Mouse (Mus musculus): ENCODE data around the gene Adprhl1. TPM values are rescaled to one million over a fixed set of nuclear protein-coding genes. Genes with fewer than 3 reads are reported as not detected.

Adprhl1 gene
- polyA plus RNA-seq, 1 experiment from 2014 or later: not detected

DNA sequence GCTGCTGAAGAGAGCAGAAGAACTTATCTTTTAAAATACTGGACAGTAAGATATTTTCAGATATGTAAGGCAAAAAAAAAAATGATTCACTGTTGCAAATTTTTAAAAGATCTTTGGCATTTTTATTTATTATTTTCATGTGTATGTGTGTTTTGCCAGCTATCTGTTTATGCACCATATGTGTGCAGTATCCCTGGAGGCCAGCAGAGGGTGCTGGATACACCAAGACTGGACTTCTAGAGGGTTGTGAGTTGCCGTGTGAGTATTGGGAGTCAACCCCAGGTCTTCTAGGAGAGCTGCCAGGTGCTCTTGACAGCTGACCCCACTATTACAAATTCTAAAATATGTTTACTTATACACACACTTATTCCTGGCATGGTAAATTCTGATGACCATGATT, 29.2 kb upstream of the Adprhl1 start:
- Histone ChIP-seq H3K36me3 (ENCODE audit: control insufficient read depth, insufficient read depth, low read length) (no peaks in the 10 kb centered on the region), H3K4me2 (no peak overlapping the region), H3K4me3 (ENCODE audit: low read depth, low read length) (no peak overlapping the region), H3K27me3 (ENCODE audit: control insufficient read depth, insufficient read depth, low read length) (no peaks in the 10 kb centered on the region), H3K4me1 (ENCODE audit: control insufficient read depth, insufficient read depth, low read length) (peaks cover 7% of the 10 kb centered on the region), H3K9me3 (ENCODE audit: control insufficient read depth, low read length) (no peaks in the 10 kb centered on the region), H3K9ac (ENCODE audit: low read length) (no peak overlapping the region), H3K27ac (ENCODE audit: low read depth, low read length) (no peak overlapping the region)
- no peak for DNase-seq (ENCODE audit: low spot score, missing footprints)
- 94% methylated on average over 1 of the region's 1 CpGs for WGBS
- no peak for ATAC-seq (ENCODE audit: low FRiP score)

DNA sequence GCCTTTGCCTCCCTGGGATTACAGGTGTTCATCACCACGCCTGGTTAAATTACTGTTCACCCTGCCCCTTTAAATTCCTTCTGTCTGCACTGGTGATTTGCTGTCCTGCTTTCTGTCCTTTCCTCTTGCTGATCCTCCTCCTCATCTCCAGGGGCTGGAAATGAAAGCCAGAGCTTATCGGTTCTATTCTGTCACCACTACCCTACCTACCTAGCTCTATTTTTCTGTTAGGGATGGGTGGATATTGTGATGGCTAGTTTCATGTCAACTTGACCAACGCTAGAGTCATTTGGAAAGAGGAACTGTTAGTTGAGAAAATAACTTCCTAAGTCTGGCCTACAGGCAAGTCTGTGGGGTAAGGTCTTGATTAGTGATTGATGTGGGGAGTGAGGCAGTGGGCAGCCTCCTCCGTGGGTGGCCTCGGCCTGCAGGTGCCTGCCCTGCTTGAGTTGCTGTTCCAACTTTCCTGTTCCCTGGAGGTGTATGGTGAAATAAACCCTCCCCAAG, 23.0 kb upstream of the Adprhl1 start:
- Histone ChIP-seq H3K27ac (ENCODE audit: low read depth, low read length) (no peak overlapping the region), H3K36me3 (ENCODE audit: control insufficient read depth, insufficient read depth, low read length) (no peaks in the 10 kb centered on the region), H3K9me3 (ENCODE audit: control insufficient read depth, low read length) (no peaks in the 10 kb centered on the region), H3K4me2 (no peak overlapping the region), H3K27me3 (ENCODE audit: control insufficient read depth, insufficient read depth, low read length) (no peaks in the 10 kb centered on the region), H3K4me1 (ENCODE audit: control insufficient read depth, insufficient read depth, low read length) (no peaks in the 10 kb centered on the region), H3K4me3 (ENCODE audit: low read depth, low read length) (no peak overlapping the region), H3K9ac (ENCODE audit: low read length) (no peak overlapping the region)
- DNase-seq (ENCODE audit: low spot score, missing footprints) (no peak), ATAC-seq (ENCODE audit: low FRiP score) (no peak)
- WGBS: 93% methylated on average over 5 of the region's 5 CpGs

DNA sequence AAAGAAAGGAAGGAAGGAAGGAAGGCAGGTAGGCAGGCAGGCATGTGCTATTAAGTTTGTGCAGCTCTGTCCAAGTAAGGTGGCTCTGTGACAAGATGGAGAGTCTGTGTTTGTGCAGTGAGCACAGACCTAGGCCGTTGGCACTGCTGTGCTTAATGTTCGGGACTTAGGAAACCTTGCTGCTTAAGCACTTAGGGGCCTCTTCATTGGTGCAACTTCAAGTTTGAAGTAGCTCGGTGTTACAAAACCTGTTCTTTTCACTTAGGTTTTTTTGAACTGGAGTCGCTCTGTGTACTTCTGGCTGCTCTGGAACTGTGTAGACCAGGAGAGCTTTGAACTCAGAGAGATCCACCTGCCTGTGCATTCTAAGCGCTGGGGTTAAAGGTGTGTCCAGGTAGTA, 18.9 kb upstream of the Adprhl1 start:
- Histone ChIP-seq H3K4me3 (ENCODE audit: low read depth, low read length) (no peak overlapping the region), H3K4me1 (ENCODE audit: control insufficient read depth, insufficient read depth, low read length) (no peaks in the 10 kb centered on the region), H3K4me2 (no peak overlapping the region), H3K9ac (ENCODE audit: low read length) (no peak overlapping the region), H3K9me3 (ENCODE audit: control insufficient read depth, low read length) (no peaks in the 10 kb centered on the region), H3K36me3 (ENCODE audit: control insufficient read depth, insufficient read depth, low read length) (0 out of 2 replicates have a peak, but pooled peaks cover 2% of the 10 kb centered on the region), H3K27me3 (ENCODE audit: control insufficient read depth, insufficient read depth, low read length) (no peaks in the 10 kb centered on the region), H3K27ac (ENCODE audit: low read depth, low read length) (no peak overlapping the region)
- ATAC-seq (ENCODE audit: low FRiP score) (no peak), DNase-seq (ENCODE audit: low spot score, missing footprints) (no peak)
- 89% methylated on average over 5 of the region's 5 CpGs for WGBS

- WGBS: 94% methylated on average over 2 of the region's 2 CpGs
- Histone ChIP-seq H3K9ac (ENCODE audit: low read length) (no peak overlapping the region), H3K4me3 (ENCODE audit: low read depth, low read length) (no peak overlapping the region), H3K4me2 (no peak overlapping the region), H3K27ac (ENCODE audit: low read depth, low read length) (no peak overlapping the region), H3K9me3 (ENCODE audit: control insufficient read depth, low read length) (no peaks in the 10 kb centered on the region), H3K4me1 (ENCODE audit: control insufficient read depth, insufficient read depth, low read length) (no peaks in the 10 kb centered on the region), H3K36me3 (ENCODE audit: control insufficient read depth, insufficient read depth, low read length) (0 out of 2 replicates have a peak, but pooled peaks cover 2% of the 10 kb centered on the region), H3K27me3 (ENCODE audit: control insufficient read depth, insufficient read depth, low read length) (no peaks in the 10 kb centered on the region)
- no peak for DNase-seq (ENCODE audit: low spot score, missing footprints)
- no peak for ATAC-seq (ENCODE audit: low FRiP score)
Observed at GRCm38 (mm10) chr8:13267566-13267965, 13.6 kb upstream of the Adprhl1 start.

DNA sequence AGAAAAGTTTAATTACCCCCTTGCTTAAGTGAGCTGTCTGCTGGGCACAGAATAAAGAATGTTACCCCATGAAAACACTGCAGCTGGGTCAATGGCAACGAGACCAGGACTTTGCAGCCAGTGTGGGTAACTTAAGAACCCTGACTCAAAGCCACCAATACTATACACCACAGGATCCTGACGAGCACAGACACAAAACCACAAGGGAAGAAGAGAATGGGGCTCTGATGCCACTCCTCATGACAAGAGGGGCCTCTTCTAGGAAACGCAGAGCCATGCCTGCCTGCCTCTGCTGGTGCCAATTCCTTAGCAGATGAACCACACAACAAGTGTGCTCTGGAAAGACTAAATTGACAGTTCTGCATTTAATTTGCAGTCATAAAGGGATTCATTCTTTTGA, 9.4 kb upstream of the Adprhl1 start:
- Histone ChIP-seq H3K27me3 (ENCODE audit: control insufficient read depth, insufficient read depth, low read length) (no peaks in the 10 kb centered on the region), H3K4me2 (no peak overlapping the region), H3K9ac (ENCODE audit: low read length) (no peak overlapping the region), H3K27ac (ENCODE audit: low read depth, low read length) (no peak overlapping the region), H3K9me3 (ENCODE audit: control insufficient read depth, low read length) (no peaks in the 10 kb centered on the region), H3K4me3 (ENCODE audit: low read depth, low read length) (no peak overlapping the region), H3K4me1 (ENCODE audit: control insufficient read depth, insufficient read depth, low read length) (no peaks in the 10 kb centered on the region), H3K36me3 (ENCODE audit: control insufficient read depth, insufficient read depth, low read length) (no peaks in the 10 kb centered on the region; the same call in 1 of the 2 replicates)
- WGBS: 75% methylated on average over 3 of the region's 3 CpGs
- DNase-seq (ENCODE audit: low spot score, missing footprints) (no peak), ATAC-seq (ENCODE audit: low FRiP score) (no peak)

- DNase-seq (ENCODE audit: low spot score, missing footprints): no peak
- H3K9ac ChIP-seq (ENCODE audit: low read length): no peak overlapping the region
- no peak overlapping the region for H3K27ac ChIP-seq (ENCODE audit: low read depth, low read length)
- H3K9me3 ChIP-seq (ENCODE audit: control insufficient read depth, low read length): no peaks in the 10 kb centered on the region
- H3K27me3 ChIP-seq (ENCODE audit: control insufficient read depth, insufficient read depth, low read length): no peaks in the 10 kb centered on the region
- WGBS: 84% methylated on average over 5 of the region's 5 CpGs
- H3K4me1 ChIP-seq (ENCODE audit: control insufficient read depth, insufficient read depth, low read length): no peaks in the 10 kb centered on the region
- H3K36me3 ChIP-seq (ENCODE audit: control insufficient read depth, insufficient read depth, low read length): no peaks in the 10 kb centered on the region
- H3K4me2 ChIP-seq: no peak overlapping the region
- H3K4me3 ChIP-seq (ENCODE audit: low read depth, low read length): no peak overlapping the region
- no peak for ATAC-seq (ENCODE audit: low FRiP score)
Observed at GRCm38 (mm10) chr8:13253413-13253812, 549 bp downstream of the Adprhl1 start.

DNA sequence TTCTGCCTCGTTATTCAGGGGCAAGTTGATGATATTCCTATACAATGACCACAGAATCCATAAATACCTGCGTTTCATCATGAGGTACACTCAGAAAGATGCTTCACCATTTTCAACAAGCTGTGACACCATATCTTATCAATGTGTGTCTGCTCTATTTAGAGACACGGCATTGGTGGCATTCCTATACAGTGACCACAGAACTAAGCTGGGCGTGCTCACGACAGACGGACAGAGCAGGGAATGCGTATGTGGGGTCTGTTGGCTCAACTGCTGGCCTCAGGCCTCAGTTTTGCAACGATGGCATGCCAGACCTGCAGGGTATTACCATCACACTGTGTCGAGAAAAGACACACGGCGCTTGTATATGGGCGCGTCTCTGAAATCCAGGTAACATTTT, 1.1 kb downstream of the Adprhl1 start:
- Histone ChIP-seq H3K27ac (ENCODE audit: low read depth, low read length) (no peak overlapping the region), H3K4me1 (ENCODE audit: control insufficient read depth, insufficient read depth, low read length) (no peaks in the 10 kb centered on the region), H3K36me3 (ENCODE audit: control insufficient read depth, insufficient read depth, low read length) (no peaks in the 10 kb centered on the region), H3K4me2 (no peak overlapping the region), H3K27me3 (ENCODE audit: control insufficient read depth, insufficient read depth, low read length) (no peaks in the 10 kb centered on the region), H3K4me3 (ENCODE audit: low read depth, low read length) (no peak overlapping the region), H3K9me3 (ENCODE audit: control insufficient read depth, low read length) (no peaks in the 10 kb centered on the region), H3K9ac (ENCODE audit: low read length) (no peak overlapping the region)
- no peak for DNase-seq (ENCODE audit: low spot score, missing footprints)
- no peak for ATAC-seq (ENCODE audit: low FRiP score)
- 92% methylated on average over 13 of the region's 13 CpGs for WGBS

DNA sequence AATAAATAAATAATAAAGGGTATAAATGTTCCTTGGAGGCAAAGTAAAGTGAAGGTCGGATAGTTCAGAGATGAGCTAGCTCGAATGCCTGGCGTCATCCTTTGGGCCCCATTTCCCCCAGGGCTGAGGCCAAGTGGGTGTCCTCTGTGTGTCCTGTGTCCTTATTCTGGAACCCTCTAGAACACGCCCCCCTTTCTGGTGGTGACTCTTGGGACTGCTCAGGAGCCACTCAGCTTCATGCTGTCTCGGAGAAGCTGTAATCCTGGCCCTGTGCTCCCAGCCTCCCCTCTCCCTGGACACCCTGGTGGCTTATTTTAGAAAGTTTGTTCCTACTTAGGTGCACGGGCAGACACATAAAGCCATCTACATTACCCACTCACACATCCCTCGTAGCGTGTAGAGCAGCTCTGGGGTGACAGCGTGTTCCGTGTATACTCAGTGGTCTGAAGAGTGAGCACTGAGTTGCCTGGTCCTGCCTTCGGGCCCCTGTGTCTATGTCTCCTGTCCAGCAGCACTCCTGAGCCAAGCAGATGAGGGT, 9.6 kb downstream of the Adprhl1 start:
- Histone ChIP-seq H3K4me2 (no peak overlapping the region), H3K9ac (ENCODE audit: low read length) (no peak overlapping the region), H3K4me1 (ENCODE audit: control insufficient read depth, insufficient read depth, low read length) (no peaks in the 10 kb centered on the region), H3K27me3 (ENCODE audit: control insufficient read depth, insufficient read depth, low read length) (no peaks in the 10 kb centered on the region), H3K4me3 (ENCODE audit: low read depth, low read length) (no peak overlapping the region), H3K9me3 (ENCODE audit: control insufficient read depth, low read length) (no peaks in the 10 kb centered on the region), H3K36me3 (ENCODE audit: control insufficient read depth, insufficient read depth, low read length) (no peaks in the 10 kb centered on the region), H3K27ac (ENCODE audit: low read depth, low read length) (no peak overlapping the region)
- DNase-seq (ENCODE audit: low spot score, missing footprints) (no peak), ATAC-seq (ENCODE audit: low FRiP score) (no peak)
- WGBS: 91% methylated on average over 11 of the region's 11 CpGs

DNA sequence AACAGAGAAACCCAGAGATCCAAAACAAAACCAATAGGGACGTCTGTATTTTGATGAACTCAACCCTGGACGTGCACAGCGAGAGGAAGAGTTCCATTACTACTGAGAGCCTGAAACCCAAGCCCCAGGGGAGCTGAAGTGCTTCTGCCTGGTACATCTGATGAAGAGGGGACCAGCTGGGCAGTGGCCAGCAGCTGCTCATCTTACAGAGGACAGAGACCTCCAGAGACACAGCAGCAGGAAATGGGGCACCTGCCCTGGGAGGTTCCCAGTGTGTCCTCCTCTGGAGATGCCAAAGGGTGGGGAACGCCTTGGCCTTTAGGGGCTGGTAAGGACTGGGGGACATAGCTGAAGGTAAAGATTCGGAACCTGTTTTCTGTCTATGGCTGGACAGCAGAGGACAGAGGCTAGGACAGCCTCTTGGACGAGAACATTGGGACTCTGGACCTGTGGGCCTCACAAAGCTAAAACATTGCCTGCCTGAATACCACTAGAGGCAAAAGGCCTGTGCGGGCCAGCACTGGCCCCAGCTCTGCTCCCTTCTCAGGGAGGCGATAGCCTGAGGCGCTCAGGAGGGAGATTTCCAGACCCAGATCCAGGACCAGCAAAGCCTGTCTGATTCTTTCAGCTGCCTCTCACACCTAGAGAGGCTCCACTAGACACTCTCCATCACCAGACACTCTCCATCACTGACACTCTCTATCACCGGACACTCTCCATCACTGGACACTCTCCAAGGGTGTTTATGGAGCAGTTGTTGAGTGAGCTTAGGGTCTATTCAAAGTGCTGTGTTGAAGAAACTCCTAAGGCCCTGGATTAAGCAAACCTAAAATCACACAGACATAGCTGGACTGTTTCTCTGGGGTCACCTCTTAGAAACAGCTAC, 10.7 kb downstream of the Adprhl1 start:
- Histone ChIP-seq H3K4me3 (ENCODE audit: low read depth, low read length) (no peak overlapping the region), H3K9me3 (ENCODE audit: control insufficient read depth, low read length) (no peaks in the 10 kb centered on the region), H3K27ac (ENCODE audit: low read depth, low read length) (no peak overlapping the region), H3K4me1 (ENCODE audit: control insufficient read depth, insufficient read depth, low read length) (no peaks in the 10 kb centered on the region), H3K27me3 (ENCODE audit: control insufficient read depth, insufficient read depth, low read length) (no peaks in the 10 kb centered on the region), H3K36me3 (ENCODE audit: control insufficient read depth, insufficient read depth, low read length) (no peaks in the 10 kb centered on the region), H3K4me2 (no peak overlapping the region), H3K9ac (ENCODE audit: low read length) (no peak overlapping the region)
- ATAC-seq (ENCODE audit: low FRiP score): no peak
- DNase-seq (ENCODE audit: low spot score, missing footprints): no peak
- 89% methylated on average over 10 of the region's 10 CpGs for WGBS

All from midbrain, embryonic 11.5 days (tissue).